Mouse (Mus musculus) intestine, embryonic 16.5 days (tissue): ENCODE results near the gene Lmo4. TPM values are rescaled to one million over a fixed set of nuclear protein-coding genes. Genes with fewer than 3 reads are reported as not detected.
A peak's percentile ranks its signal among the peaks of the same experiment; 100 is the strongest.

ENCODE experiments used
- ATAC-seq: fragments of 200-750 bp; cut with Nextera tagmentation; 2 replicates; pipeline ENCODE4 v1.8.0; 2017; ENCODE audit warnings: moderate TSS enrichment, moderate library complexity
- H3K27ac ChIP-seq: fragments of 300-500 bp; sonication (generic); 2 replicates; pipeline ENCODE4 v1.5.1; 2014; ENCODE audit warnings: mild to moderate bottlenecking, low read length
- H3K27me3 ChIP-seq: fragments of 300-500 bp; sonication (generic); replicated peaks from 2 replicates; pipeline ENCODE4 v1.6.1; 2014; ENCODE audit warnings: low read length, control low read depth, mixed read lengths; ENCODE audit not compliant: control insufficient read depth, insufficient read depth
- H3K36me3 ChIP-seq: fragments of 300-500 bp; sonication (generic); 2 replicates; pipeline ENCODE4 v1.6.1; 2014; ENCODE audit warnings: low read length, control low read depth; ENCODE audit not compliant: control insufficient read depth, insufficient read depth
- H3K4me1 ChIP-seq: fragments of 300-500 bp; sonication (generic); 2 replicates; pipeline ENCODE4 v1.6.1; 2014; ENCODE audit warnings: low read length, control low read depth, mixed read lengths; ENCODE audit not compliant: control insufficient read depth, insufficient read depth
- H3K4me2 ChIP-seq: fragments of 300-500 bp; sonication (generic); 2 replicates; pipeline ENCODE4 v1.6.1; 2014; ENCODE audit warnings: low read depth, low read length, control low read depth
- H3K4me3 ChIP-seq: fragments of 300-500 bp; sonication (generic); 2 replicates; pipeline ENCODE4 v1.5.1; 2014; ENCODE audit warnings: mild to moderate bottlenecking, low read length
- H3K9ac ChIP-seq: fragments of 300-500 bp; sonication (generic); 2 replicates; pipeline ENCODE4 v1.6.1; 2014; ENCODE audit warnings: low read depth, low read length
- H3K9me3 ChIP-seq: fragments of 300-500 bp; sonication (generic); 2 replicates; pipeline ENCODE4 v1.6.1; 2016; ENCODE audit warnings: low read length, control low read depth; ENCODE audit not compliant: control insufficient read depth
- WGBS: fragments of 180-500 bp; shearing (Covaris S2); extraction: QIAGEN DNeasy Blood & Tissue Kit; methylation state at CpG from one replicate; pipeline ENCODE4 v1.1.7; 2014; 5-methylcytosine and 5-hydroxymethylcytosine counted together
- polyA plus RNA-seq: library from polyadenylated mRNA; unstranded; fragments of >200 nt; fragmentation: Nextera tagmentation; extraction: Ambion mirVana; gene quantifications from 2 replicates; pipeline ENCODE4 v1.2.1, GENCODE M21; 2015

Lmo4 gene
- polyA plus RNA-seq, 1 experiment from 2014 or later = 57.2 TPM

GRCm38 (mm10) chr3:144182229-144182628 is 22.8 kb downstream of the Lmo4 start:
- Histone ChIP-seq H3K4me2 (no peak overlapping the region), H3K36me3 (no peaks in the 10 kb centered on the region), H3K9me3 (no peaks in the 10 kb centered on the region), H3K27me3 (no peaks in the 10 kb centered on the region), H3K4me1 (peaks cover 6% of the 10 kb centered on the region), H3K27ac (no peak overlapping the region), H3K9ac (no peak overlapping the region), H3K4me3 (no peak overlapping the region)
- WGBS = 81% methylated on average over 6 of the region's 6 CpGs
- ATAC-seq = no peak

- no peaks in the 10 kb centered on the region for H3K27me3 ChIP-seq
- H3K4me1 ChIP-seq = no peaks in the 10 kb centered on the region
- no peak for ATAC-seq
- H3K9ac ChIP-seq = no peak overlapping the region
- no peaks in the 10 kb centered on the region for H3K36me3 ChIP-seq
- no peak overlapping the region for H3K4me3 ChIP-seq
- no peak overlapping the region for H3K4me2 ChIP-seq
- H3K9me3 ChIP-seq = no peaks in the 10 kb centered on the region
- WGBS = 65% methylated on average over 3 of the region's 3 CpGs
- no peak overlapping the region for H3K27ac ChIP-seq
Measured at GRCm38 (mm10) chr3:144178937-144179336, 26.1 kb downstream of the Lmo4 start.

GRCm38 (mm10) chr3:144173866-144174588 is 31.0 kb downstream of the Lmo4 start:
- ATAC-seq = no peak
- WGBS = 71% methylated on average over 7 of the region's 7 CpGs

GRCm38 (mm10) chr3:144173138-144173537 is 31.9 kb downstream of the Lmo4 start:
- H3K4me1 ChIP-seq = no peaks in the 10 kb centered on the region
- no peaks in the 10 kb centered on the region for H3K36me3 ChIP-seq
- H3K9ac ChIP-seq = no peak overlapping the region
- 63% methylated on average over 11 of the region's 11 CpGs for WGBS
- no peak overlapping the region for H3K4me2 ChIP-seq
- H3K4me3 ChIP-seq = no peak overlapping the region
- no peak for ATAC-seq
- H3K9me3 ChIP-seq = no peaks in the 10 kb centered on the region
- no peak overlapping the region for H3K27ac ChIP-seq
- H3K27me3 ChIP-seq = no peaks in the 10 kb centered on the region

More at GRCm38 (mm10) chr3:144173866-144174588, 31.0 kb downstream of the Lmo4 start:
- H3K9me3 ChIP-seq = no peaks in the 10 kb centered on the region
- no peak overlapping the region for H3K27ac ChIP-seq
- H3K4me2 ChIP-seq = no peak overlapping the region
- no peak overlapping the region for H3K9ac ChIP-seq
- no peaks in the 10 kb centered on the region for H3K4me1 ChIP-seq
- H3K4me3 ChIP-seq = no peak overlapping the region
- H3K27me3 ChIP-seq = no peaks in the 10 kb centered on the region
- no peaks in the 10 kb centered on the region for H3K36me3 ChIP-seq

GRCm38 (mm10) chr3:144171749-144172148 is 33.3 kb downstream of the Lmo4 start:
- Histone ChIP-seq H3K27me3 (no peaks in the 10 kb centered on the region), H3K27ac (no peak overlapping the region), H3K9ac (no peak overlapping the region), H3K4me1 (no peaks in the 10 kb centered on the region), H3K36me3 (no peaks in the 10 kb centered on the region), H3K4me2 (no peak overlapping the region), H3K9me3 (no peaks in the 10 kb centered on the region), H3K4me3 (no peak overlapping the region)
- whole genome bisulfite sequencing = 76% methylated on average over 2 of the region's 2 CpGs
- ATAC-seq = no peak

GRCm38 (mm10) chr3:144170539-144170938 is 34.5 kb downstream of the Lmo4 start:
- ATAC-seq = no peak
- Histone ChIP-seq H3K4me1 (no peaks in the 10 kb centered on the region), H3K4me3 (no peak overlapping the region), H3K9ac (no peak overlapping the region), H3K9me3 (no peaks in the 10 kb centered on the region), H3K27me3 (no peaks in the 10 kb centered on the region), H3K27ac (no peak overlapping the region), H3K36me3 (no peaks in the 10 kb centered on the region), H3K4me2 (no peak overlapping the region)
- WGBS = 83% methylated on average over 2 of the region's 2 CpGs

GRCm38 (mm10) chr3:144166439-144167155 is 38.4 kb downstream of the Lmo4 start:
- no peak for ATAC-seq
- no peaks in the 10 kb centered on the region for H3K9me3 ChIP-seq
- H3K4me1 ChIP-seq = peaks cover 11% of the 10 kb centered on the region; the same call in 1 of the 2 replicates
- H3K27me3 ChIP-seq = no peaks in the 10 kb centered on the region
- WGBS = 86% methylated on average over 8 of the region's 8 CpGs
- no peak overlapping the region for H3K4me3 ChIP-seq
- no peak overlapping the region for H3K9ac ChIP-seq
- no peak overlapping the region for H3K27ac ChIP-seq
- H3K4me2 ChIP-seq = no peak overlapping the region
- H3K36me3 ChIP-seq = no peaks in the 10 kb centered on the region

- ATAC-seq = no peak
- peaks cover 11% of the 10 kb centered on the region; the same call in 1 of the 2 replicates for H3K4me1 ChIP-seq
- H3K27me3 ChIP-seq = no peaks in the 10 kb centered on the region
- H3K36me3 ChIP-seq = no peaks in the 10 kb centered on the region
- no peak overlapping the region for H3K9ac ChIP-seq
- H3K27ac ChIP-seq = no peak overlapping the region
- no peak overlapping the region for H3K4me3 ChIP-seq
- H3K9me3 ChIP-seq = no peaks in the 10 kb centered on the region
- H3K4me2 ChIP-seq = no peak overlapping the region
- 77% methylated on average over 12 of the region's 12 CpGs for WGBS
Measured at GRCm38 (mm10) chr3:144165439-144165838, 39.6 kb downstream of the Lmo4 start.

GRCm38 (mm10) chr3:144164665-144165385 is 40.2 kb downstream of the Lmo4 start:
- H3K27me3 ChIP-seq = no peaks in the 10 kb centered on the region
- H3K4me1 ChIP-seq = peaks cover 11% of the 10 kb centered on the region; the same call in 1 of the 2 replicates
- no peak overlapping the region for H3K9ac ChIP-seq
- H3K4me2 ChIP-seq = no peak overlapping the region
- H3K36me3 ChIP-seq = no peaks in the 10 kb centered on the region
- ATAC-seq = peak; percentile 69
- WGBS = 52% methylated on average over 9 of the region's 9 CpGs
- no peak overlapping the region for H3K4me3 ChIP-seq
- H3K27ac ChIP-seq = peak overlapping the region; percentile 14; the same call in 1 of the 2 replicates
- no peaks in the 10 kb centered on the region for H3K9me3 ChIP-seq
